Mouse (Mus musculus): ENCODE measurements around the gene Trp53tg5. TPM values are rescaled to one million over a fixed set of nuclear protein-coding genes. Genes with fewer than 3 reads are reported as not detected.

The Trp53tg5 gene
- polyA plus RNA-seq, 1 experiment, result not detected

DNA sequence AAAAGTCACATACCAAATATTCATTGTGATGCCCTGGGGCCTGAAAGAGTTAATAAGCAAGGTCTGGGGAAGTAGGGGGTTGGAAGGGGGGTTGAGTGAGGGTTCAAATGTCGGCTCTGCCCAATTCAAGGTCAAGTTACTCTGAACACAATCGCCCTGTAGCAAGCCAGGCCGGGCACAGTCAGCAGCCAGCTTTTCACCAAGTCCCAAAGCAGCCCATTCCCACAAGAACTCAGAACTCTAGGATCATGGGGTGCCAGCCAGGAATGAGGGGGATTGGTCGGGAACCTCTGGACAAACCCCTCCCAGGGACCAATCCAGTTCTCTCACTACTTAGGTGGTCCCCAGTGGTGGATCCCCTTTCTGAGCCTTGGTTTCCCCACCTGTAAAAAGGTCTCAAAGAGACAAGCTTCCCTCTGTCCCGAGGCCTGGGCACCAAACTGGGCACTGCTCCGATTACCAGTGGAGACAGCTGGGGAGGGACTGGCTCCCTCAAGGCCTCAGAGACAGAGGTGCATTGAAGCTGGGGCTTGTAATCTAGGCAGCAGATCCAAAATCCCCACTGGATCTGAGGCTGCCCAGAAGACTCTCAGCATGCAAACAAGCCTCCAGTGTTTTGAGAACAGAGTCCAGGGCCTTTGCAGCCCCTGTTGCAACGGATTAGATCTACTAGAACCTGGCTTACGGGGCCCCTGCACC is 37.2 kb downstream of the Trp53tg5 start:
- DNase-seq (ENCODE audit: low read depth, low spot score), result no peak
- WGBS, result 12% methylated on average over 8 of the region's 8 CpGs

DNA sequence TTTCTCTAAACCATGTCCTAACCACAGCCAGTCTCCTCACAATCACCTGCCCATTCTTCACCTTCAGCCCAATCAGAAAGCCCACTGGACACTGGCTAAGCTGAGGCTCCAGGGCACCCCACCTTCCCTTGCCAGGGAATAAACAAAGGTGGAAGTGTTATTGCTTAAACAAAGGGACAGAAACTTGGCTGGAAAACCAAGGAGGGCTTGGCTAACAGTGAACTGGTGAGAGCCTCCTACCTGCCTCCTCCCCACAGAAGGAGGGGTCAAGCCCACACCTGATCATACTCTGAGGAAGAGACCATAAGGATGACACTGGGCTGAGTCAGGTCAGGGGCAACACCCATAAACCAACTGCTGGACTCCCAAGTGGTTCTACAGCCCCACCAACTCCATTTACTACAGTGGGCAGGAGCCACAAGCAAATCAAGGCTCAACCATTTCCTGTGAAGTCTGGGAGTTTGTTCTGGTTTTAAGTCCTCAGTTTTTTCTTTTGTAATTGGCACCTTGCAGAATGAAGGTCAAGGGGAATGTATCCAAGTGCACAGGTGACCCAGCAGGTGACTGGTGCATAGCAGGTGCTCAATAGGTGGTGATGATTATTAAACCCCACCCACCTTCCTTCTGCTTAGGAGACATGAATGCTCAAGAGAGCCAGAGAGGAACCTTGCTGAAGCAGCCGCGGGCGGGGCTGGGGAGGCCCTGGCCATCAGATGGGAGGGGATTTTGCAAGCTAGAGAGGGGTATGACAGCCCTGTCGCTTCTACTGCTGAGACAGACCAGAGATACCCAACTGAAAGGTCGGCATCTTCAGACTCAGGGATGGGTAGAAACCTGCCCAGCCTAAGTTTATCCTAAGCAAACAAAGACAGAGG is 38.1 kb downstream of the Trp53tg5 start:
- no peak for DNase-seq (ENCODE audit: low read depth, low spot score)
- WGBS, result 11% methylated on average over 5 of the region's 5 CpGs

DNA sequence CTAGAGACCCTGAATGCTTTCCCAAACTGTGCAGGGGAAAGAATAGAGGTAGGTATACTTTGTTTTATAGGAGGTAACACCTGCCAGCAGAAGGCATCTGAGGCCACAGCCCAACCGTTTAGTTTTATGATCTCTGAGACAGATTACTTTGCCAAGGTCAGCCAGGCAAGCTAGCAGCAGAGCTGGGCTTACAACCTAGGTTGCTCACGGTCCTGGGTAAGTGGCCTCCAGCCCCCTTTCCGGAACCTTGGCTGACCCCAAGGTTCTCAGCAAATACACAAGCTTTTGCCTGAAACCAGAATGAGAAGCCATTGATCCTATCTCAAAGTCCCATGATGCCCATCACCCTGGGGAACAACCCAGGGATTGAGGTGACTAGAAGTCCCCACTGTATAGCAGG is 38.8 kb downstream of the Trp53tg5 start:
- 19% methylated on average over 3 of the region's 3 CpGs for WGBS
- no peak for DNase-seq (ENCODE audit: low read depth, low spot score)

DNA sequence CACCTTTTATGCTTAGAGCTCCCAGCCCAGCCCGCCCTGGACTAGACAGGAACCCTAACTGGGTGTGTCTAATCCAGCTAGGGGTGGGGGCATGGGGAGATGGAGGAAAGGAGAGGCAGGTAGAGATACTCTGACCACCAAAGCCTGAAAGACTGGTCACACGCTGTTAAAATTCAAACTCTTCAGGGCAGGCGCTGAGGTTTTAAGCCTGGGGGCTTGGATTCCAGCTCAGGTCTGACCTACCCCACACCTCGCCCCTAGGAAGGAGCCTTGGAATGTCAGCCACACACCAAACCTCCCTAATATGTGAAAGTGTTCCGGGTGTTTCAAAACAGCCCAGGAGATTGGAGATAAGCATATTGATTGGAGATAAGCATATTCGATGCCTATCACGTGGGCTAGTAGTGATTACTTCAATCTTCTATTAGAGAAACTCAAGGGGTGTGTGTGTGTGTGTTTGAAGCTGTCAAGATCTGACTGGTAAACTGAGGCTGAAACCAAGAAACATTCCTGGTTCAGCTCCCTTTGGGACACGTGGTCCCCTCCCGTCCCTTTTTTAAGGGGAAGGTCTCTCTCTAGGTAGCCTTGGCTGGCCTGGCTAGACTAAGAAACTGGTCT is 40.1 kb downstream of the Trp53tg5 start:
- WGBS, result 35% methylated on average over 9 of the region's 9 CpGs
- DNase-seq (ENCODE audit: low read depth, low spot score), result no peak

DNA sequence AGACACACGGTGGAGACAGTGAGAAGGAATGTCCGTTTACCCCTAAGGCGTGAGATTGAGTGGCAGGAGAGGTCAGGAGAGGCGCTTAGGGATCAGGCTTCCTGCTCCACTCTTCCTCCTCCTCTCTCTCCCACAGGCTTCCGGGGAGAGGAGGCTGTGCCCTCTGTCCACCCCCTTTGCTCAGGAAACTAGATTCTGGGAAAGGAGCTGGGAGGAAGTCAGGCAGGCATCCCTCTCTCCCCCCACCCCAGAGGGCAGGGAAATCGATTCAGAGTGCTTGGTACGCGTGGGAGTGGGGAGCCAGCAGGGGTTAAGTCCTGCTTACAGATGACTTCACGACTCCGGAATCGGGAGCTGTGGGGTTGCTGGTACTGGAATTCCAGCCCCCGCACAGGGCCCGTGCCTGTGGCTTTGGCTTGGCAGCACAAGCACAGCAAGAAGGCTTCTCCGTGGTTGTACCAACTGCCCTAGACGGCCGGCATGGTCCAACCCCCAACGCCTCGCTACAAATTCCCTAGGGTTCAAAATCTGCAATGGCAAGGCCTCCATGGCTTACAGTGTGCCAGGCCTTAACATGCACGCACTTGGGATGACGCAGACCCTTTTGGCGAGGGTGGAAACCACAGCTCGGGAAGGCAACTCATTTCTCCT is 40.9 kb downstream of the Trp53tg5 start:
- no peak for DNase-seq (ENCODE audit: low read depth, low spot score)
- 11% methylated on average over 22 of the region's 22 CpGs for WGBS

DNA sequence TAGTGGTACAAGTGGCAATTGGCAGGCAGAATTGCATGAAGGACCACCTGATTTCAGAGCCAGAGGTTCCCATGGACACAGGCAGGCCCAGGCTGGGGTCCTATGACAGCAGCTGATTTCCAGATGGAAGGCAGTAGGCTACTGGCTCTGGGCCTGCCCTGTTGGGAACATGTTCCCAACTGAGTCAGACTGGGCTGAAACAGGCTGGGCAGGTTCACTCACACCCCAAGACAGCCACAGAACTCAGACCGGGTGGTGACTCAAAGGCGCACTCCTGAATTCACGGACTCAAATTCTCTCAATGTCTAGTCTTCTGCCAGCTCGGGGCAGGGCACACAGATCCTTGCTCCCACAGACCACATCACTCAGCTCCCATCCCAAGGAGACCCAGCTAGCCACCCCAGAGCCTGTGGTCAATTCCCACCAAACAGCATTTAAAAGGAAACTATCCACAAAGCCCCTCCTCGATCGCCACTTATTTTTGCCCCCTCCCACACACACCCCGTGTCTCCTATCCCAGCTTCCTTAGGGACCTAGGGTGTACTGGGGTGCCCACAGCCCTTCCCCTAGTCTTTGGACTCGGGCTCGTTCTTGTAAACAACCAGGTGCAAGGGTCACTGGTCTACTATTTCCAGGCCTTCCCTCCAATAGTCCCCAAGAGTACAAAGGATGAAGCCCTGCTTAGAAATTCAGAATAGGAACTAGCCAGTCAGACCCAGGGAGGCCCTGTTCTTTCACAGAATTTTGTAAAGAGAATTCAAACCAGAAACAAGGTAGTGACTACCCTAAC is 41.7 kb downstream of the Trp53tg5 start:
- 20% methylated on average over 9 of the region's 9 CpGs for WGBS
- DNase-seq (ENCODE audit: low read depth, low spot score), result no peak

DNA sequence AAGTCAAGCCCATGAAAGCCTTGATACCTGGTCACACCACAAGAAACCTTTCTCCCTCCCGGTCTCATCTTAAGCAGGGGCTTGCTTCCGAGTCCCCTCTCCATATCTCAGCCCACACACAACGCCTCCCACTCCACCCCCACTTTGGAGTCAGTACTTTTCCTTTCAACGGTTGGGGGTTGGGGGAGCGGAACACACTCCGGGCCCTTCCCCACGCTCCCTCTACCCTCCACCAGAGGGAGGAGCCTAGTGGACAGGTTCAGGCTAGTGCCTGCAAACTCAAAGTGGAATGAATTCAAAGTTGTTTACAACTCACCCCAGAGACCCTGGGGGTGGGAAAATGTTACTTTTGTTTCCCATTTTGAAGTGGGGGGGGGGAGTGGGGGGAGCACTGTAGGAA is 42.8 kb downstream of the Trp53tg5 start:
- no peak for DNase-seq (ENCODE audit: low read depth, low spot score)
- 33% methylated on average over 7 of the region's 7 CpGs for WGBS

DNA sequence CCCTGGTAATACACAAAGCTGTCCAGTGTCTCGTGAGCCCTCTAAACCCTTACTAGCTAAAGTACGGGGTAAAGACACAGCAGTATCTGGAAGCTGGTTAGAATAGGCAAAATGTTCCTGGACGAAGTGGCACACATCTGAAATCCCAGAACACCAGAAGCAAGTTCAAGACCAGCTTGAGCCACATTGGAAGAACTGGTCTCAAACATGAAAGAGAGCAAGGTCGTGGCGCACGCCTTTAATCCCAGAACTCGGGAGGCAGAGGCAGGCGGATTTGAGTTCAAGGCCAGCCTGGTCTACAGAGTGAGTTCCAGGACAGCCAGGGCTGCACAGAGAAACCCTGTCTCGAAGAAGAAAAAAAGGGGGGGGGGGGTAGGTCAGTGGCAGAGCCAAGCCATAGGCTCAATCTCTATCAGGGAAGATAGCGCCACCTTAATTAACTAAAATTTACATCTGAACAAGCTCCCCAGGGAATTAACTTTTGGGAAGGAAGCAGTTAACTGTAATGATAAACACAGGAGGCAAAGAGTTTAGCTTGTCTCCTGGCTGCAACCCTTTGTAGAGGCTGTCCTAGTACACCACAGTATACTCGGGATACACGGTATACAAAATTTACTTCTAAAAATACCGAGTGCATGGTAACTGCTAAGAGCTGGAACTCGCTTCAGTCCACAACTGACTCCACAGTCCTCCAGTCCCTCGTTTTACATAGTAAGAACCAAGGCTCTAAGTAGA is 43.5 kb downstream of the Trp53tg5 start:
- 60% methylated on average over 15 of the region's 15 CpGs for WGBS

DNA sequence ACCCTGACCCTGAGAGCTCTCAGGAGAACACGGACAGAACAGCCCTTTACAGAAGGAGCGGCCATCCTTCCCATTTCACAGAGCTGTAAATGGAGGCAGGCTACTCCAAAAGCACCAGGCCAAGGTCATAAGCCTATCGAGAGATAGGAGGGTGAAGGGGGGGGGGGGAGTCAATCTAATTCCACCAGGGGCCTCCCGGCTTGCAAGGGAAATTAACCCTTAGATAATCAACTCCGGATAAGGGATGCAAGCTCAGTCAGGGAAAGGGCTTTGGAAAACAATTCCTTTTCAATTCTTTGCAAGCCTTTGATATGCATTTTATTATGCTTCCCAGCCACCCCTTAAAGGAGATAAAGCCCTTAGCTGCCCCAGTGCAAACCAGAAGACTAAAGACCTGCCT is 45.1 kb downstream of the Trp53tg5 start:
- WGBS, result 44% methylated on average over 5 of the region's 5 CpGs
- no peak for DNase-seq (ENCODE audit: low read depth, low spot score)

More for the DNA sequence above, 43.5 kb downstream of the Trp53tg5 start:
- DNase-seq (ENCODE audit: low read depth, low spot score), result no peak

DNA sequence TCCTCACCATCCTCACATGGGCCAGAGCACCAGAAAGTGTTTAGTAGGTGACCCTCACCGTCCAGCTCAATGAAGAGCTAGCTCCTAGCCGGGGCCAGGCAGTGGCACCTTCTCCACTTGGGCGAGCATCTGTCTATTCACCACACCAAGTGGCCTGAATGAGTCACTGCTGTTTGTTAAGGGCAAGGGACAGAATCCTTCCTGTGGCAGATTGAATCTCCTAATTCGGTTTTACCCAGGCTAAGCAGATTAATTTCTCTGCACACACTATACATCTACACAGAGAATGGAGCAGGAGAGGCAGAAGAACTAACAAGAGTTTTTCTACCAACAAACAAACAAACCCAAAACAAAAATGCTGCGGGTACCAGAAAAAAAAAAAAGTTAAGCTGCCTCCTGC is 46.6 kb downstream of the Trp53tg5 start:
- WGBS, result 60% methylated on average over 5 of the region's 5 CpGs
- DNase-seq (ENCODE audit: low read depth, low spot score), result no peak

DNA sequence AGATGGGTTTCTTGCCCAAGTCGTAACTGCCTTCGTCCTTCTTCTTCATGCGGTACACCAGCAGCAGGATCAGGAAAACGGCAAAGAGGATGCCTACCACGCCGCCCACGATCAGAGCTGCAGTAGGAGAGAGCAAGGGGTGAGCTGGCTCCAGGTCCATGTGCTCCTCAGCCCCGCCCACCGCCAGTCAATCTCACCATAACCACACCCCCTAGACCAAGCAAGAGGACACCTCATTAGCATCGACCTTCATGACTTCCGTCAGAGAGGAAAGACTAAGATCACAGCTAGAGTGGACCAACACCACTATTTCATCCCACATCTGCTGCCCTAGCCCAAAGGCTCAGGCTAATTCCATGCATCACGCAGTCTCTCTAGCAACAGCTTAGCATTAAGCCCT is 47.4 kb downstream of the Trp53tg5 start:
- no peak for DNase-seq (ENCODE audit: low read depth, low spot score)
- WGBS, result 31% methylated on average over 12 of the region's 12 CpGs

DNA sequence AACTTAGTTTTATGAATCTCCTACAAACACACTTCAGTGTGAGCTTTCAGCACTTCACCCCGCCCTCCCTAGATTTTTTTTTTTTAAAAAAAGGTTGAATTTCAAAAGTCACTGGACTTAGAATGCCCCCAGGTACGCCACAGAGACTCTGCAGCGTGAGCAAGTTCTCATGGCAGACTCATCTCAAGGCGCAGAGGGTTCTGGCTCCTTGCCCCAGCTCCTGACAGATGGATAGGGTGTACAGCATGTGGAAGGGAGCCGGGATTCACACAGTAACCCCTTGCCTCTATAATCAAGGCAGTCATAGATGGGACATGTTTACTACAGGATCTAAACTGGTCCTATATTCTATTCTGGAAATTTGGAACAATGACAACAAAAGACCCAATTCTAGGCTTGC is 48.1 kb downstream of the Trp53tg5 start:
- WGBS, result 72% methylated on average over 5 of the region's 5 CpGs
- no peak for DNase-seq (ENCODE audit: low read depth, low spot score)

DNA sequence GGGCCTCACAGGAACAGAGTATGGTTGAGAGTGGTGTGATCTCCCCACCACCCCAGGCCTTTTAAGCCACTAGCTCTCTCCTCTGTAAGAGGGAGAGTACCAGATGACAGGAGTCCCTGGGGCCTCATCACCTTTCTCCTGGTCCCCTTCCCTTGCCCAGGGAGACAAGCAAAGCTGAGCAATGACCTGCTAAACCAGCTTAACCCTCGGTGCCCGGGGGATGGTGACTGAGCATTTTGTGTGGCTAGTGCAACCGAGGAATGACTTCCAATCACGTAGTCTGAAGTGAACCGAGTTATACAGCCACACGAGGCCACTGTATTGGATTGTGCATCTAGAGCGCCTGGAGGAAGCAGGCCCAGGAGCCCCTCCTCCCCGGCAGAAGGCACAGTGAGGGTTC is 49.1 kb downstream of the Trp53tg5 start:
- no peak for DNase-seq (ENCODE audit: low read depth, low spot score)
- WGBS, result 92% methylated on average over 8 of the region's 8 CpGs

DNA sequence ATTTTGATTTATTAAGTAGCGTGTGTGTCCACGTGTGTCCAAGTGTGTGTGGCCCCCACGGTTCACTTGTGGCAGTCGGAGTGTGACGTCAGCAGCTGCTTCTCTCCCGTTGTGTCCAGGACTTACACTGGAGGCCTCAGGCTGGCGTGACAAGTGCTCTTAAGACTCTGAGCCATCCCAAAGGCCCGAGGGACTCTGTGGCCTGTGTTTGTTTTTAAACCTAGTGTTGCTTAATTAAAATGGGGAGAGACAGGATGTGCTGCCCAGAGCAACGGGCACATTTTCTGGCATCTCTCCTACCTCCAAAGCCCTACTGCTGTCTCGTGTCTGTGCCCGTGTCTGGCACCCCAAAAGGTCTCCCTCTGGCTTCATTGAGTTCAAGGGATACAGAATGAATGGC is 50.1 kb downstream of the Trp53tg5 start:
- WGBS, result 45% methylated on average over 11 of the region's 11 CpGs
- no peak for DNase-seq (ENCODE audit: low read depth, low spot score)

DNA sequence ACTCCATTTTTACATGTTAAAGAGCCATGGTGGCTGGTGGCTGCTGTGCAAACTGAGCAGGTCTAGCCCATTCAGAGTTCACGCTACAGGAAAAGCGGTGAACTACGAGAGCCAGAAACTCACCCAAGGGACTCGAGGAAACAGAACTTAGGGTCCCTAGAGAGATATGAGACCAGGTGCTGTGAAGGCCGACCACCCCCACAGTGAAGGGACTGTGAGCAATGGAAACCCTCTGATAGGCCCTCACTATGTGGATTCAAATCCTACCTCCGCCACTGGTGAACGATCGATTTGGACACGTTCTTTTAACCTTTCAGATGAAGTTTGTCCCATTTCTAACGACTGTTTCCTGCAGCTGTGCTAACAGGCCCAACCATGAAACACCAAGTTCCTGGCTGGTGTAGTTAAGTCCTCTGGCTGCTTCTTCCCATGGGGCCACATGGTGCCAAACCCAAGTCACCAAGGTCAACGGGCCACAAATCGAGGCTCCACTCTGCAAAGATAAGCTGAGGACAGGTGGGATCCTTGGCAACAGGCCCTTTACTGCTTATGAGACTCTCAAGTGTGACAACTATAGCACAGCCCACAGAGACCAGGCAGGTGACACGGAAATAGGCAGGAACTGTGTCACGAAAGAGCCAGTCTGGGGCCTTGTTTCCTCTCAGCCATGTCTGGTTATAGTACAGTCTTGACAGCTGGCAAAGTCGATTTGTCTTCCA is 50.7 kb downstream of the Trp53tg5 start:
- DNase-seq (ENCODE audit: low read depth, low spot score), result no peak
- 32% methylated on average over 15 of the region's 15 CpGs for WGBS

DNA sequence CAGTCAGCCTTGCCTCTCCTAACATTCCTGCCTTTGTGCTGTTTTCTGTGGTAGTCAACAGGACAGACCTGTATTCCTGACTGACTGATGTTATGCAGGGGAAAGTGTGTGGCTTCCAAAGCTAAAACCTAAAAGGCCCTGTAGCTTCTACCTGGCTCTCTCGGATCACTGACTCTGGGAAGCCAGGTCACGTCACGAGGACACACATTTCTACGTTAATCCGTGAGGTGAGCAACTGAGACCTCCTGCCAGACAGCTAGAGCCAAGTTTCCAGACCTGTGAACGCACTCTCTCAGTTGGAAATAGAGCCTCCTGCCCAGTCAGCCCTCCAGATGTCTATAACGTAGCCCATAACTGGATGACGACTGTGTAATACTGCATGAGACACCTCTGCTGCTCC is 51.5 kb downstream of the Trp53tg5 start:
- no peak for DNase-seq (ENCODE audit: low read depth, low spot score)
- 63% methylated on average over 8 of the region's 8 CpGs for WGBS

DNA sequence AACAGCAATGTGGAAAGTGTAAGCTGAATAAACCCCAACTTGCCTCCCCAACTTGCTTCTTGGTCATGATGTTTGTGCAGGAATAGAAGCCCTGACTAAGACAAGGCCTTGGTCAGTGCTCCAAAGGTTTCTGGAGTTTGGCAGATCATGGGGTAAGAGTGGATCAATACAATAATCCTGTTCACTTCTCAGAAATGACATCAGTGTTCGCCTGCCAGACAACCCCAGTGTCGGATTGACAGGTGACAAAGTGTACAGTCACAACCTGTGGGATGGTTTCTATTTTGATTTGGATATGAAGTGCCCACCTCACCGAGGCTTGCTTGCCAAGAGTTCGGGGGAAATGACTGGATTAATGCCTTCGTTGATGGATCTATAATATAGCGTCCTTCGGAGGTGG is 52.2 kb downstream of the Trp53tg5 start:
- no peak for DNase-seq (ENCODE audit: low read depth, low spot score)
- 70% methylated on average over 7 of the region's 7 CpGs for WGBS

Measured in large intestine, adult 2 months (tissue).